Mouse (Mus musculus) testis, adult 2 months (tissue): Measurements from ENCODE around the gene Cep131.

Experiments
- CTCF ChIP-seq: fragments of 200-500 bp; IDR thresholded peaks from 2 replicates; pipeline ENCODE4 v1.5.1; 2012; ENCODE audit warnings: low read depth, mild to moderate bottlenecking, inconsistent platforms, low read length, moderate library complexity; ENCODE audit not compliant: control insufficient read depth, insufficient read depth, insufficient replicate concordance
- POLR2A ChIP-seq: fragments of 200-500 bp; IDR thresholded peaks from 2 replicates; pipeline ENCODE4 v1.6.1; 2012; ENCODE audit warnings: low read depth, mild to moderate bottlenecking, inconsistent platforms, low read length, moderate library complexity; ENCODE audit not compliant: control insufficient read depth

GRCm38 (mm10) chr11:120039581-120039980 is 47.0 kb downstream of the Cep131 start:
- TF ChIP-seq CTCF (no peak), POLR2A (no peak)
